Mouse (Mus musculus): ENCODE results near the gene Bscl2.

- TF ChIP-seq CTCF (IDR thresholded peaks at IDR 0.05; ENCODE audit: borderline replicate concordance, control insufficient read depth, extremely low read depth, insufficient read depth, low read length, poor library complexity) = no peak
- TF ChIP-seq POLR2A (IDR thresholded peaks at IDR 0.05; ENCODE audit: control insufficient read depth, extremely low read depth, insufficient read depth, low read length, poor library complexity) = no peak
These were observed 13.2 kb downstream of the Bscl2 start, which contains the start of gene Lrrn4cl for GRCm38 (mm10) chr19:8850402-8850901.

All from thymus, adult 2 months (tissue).